Mouse (Mus musculus) spleen, postnatal 10 days (tissue): ENCODE results near the gene Rab29.
A peak's percentile ranks its signal among the peaks of the same experiment; 100 is the strongest.
"Not testable (repeated sequence)": the region's sequence is repeated elsewhere in the genome, so short reads cannot be mapped to it uniquely, and the experiment has no call there.

ENCODE experiments used
- DNase-seq, 2 experiments: peaks; one replicate each; pipeline ENCODE4 v3.0.0; 2021 to 2022; ENCODE audit warnings: low spot score in 2 of 2

The Rab29 gene

GRCm38 (mm10) chr1:131861811-131862210 lies 5.2 kb upstream of the Rab29 start:
- no peak for DNase-seq

GRCm38 (mm10) chr1:131865596-131865995 lies 1.4 kb upstream of the Rab29 start:
- no peak for DNase-seq

DNA sequence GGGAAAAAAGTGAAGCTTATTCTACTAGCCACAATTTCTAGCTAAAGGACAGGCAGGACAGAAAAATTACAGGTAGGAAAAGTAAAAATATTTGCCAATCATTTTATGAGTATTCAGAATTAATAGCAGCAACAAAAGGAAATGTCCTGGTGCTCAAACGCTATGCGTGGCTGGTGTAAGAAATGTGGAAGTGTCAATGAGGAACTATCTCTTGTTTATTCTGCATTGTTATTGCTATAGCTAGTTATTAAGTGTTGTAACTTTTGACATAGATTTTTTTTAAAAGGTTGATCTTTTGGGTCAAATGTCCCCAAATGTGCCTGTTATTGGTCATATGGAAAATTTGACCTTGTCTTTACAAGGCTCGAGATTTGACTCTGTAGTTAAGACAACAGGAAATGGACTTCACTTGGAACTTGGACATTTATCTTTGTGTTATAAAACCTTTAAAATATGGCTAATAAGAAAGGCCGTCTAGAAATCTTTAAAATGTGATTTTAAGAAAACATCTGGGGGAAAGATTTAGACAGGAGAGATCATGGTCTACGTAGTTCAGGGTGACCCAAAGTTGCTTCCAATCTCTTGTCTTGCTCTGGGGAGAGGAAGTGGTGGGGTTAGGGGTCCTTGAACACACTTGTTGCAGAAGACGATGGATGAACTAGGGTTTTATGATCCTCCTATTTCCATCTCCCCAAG lies 572 bp upstream of the Rab29 start:
- DNase-seq: no peak

- peak; percentile 10 to 32 for DNase-seq
Observed at GRCm38 (mm10) chr1:131867946-131868290, 894 bp downstream of the Rab29 start.

DNA sequence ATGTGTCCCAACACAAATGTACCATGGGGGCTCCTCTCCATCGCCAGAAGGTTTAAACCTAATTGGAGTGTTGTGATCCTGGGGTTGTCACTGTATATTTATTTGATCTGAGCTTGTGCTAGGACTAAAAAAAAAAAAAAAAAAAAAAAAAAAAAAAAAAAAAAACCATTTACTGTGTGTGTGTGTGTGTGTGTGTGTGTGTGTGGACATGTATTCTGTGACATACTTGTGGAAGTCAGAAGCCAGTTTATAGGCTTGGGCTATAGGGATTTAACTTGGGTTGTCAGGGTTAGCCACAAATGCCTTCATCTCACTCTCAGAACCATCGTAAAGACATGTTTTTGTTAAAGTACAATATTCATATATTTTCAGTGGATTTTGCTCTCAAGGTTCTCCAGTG lies 2.5 kb downstream of the Rab29 start:
- no peak for DNase-seq

DNA sequence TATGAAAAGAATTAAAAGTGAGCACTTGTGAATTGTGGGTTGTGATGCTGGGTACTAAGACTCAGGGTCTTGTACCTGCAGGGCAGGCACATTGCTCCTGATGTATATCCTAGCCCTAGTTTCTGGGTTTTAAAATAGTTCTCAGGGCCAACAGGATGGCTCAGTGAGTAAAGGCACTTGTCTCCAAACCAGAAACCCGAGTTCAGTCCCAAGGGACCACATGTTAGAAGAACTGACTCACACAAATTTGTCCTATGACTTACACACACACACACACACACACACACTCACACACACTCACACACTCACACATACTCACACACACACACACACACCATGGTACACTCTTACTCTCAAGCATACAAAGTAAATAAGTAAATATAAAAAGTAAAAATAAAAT lies 5.8 kb downstream of the Rab29 start:
- no peak for DNase-seq

- no peak for DNase-seq
Observed at GRCm38 (mm10) chr1:131879816-131880215, 12.8 kb downstream of the Rab29 start.

DNA sequence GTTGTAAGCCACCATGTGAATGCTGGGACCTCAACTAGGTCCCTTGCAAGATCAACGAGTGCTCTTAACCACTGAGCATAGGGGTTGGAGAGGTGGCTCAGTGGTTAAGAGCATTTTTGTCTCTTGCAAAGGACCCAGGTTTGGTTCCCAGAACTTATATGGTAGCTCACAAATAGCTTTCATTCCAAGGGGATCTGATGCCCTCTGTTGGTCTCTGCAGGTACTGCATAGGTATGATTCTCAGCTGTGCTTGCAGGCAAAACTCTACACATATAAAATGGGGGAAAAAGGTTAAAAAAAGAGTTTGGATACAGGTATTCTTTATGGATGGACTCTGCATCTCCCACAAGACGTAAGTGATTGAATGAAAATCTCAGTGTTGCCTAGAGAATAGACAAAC lies 15.8 kb downstream of the Rab29 start:
- DNase-seq: peak; percentile 36 to 67

DNA sequence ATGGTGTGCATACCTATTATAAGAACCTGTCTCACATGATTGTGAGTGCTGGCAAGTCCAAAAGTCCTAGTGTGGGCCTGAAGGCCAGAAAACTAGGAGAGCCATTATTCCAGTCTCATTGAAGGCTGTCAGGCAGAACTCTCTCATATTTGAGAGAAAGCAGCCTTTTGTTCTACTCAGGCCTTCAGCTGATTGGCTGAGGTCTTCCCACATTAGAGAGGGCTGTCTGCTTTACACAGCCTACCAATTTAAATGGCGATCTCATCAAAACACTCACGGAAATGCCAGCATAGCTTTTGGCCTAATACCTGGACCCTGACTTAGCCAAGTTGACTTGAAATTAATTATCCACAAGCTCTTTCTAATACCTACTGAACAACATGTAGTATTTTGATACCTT lies 19.1 kb downstream of the Rab29 start:
- no peak for DNase-seq

DNA sequence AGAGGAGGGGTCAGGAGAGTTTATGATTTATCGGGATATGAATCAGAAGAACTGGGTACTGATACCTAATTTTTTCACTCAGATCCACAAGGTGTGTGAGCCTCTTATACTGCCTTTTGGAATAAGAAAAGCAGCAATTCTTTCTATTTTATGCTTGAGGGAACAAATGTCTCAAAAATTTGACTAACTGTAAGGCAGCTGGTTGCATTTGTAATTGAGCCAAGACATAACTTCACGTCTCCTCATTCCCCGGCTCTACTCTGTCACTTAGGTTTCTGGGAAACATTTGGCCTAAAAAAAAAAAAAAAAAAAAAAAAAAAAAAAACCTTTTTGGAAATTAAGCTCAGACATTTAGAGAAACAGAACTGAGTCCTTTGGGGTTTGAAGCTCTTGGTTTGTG lies 19.6 kb downstream of the Rab29 start:
- DNase-seq: no peak

DNA sequence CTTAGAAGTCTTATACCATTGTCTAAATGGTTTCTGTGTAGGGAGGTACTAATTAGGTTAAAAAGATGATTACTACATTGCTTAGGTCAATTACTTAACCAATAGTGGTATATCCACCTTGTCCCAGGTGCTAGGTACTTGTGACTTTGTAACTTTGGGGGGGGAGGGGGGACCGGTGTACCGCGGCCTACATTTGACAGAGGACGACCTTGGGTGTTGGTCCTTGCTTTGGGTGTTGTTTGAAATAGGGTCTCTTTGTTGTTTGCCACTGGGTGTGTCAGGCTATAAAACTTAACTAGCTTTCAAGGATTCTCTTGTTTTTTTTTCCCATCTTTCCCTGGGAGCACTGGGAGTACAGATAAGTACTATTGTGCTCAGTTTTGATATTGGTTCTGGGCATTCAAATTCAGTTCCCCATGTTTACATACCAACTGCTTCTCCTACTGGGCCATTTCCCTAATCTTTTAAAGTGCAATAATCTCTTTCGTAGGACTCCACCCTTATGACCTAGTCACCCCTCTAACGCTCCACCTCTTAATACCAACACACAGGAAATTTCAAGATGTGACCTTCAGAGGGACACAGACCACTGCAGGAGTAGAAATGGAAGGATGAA lies 23.1 kb downstream of the Rab29 start:
- no peak for DNase-seq

DNA sequence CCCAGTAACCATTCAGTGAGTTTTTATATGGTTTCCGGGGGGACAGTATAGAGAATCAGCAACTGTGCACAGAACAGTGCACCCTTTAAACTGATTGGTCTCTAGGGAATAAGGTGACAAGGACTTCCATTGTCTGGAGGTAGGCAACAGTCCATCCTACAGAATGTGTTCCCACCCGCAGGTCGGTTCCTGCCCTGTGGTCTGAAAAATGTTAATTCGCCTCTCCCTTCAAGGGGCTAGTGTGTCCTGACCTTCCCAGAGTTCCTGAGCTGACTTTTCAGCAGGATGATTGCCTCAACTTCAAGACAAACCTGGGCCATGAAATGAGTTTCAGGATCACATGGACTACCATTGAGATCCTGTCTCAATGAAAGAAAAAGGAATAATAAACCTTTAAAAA lies 24.4 kb downstream of the Rab29 start:
- DNase-seq: no peak

DNA sequence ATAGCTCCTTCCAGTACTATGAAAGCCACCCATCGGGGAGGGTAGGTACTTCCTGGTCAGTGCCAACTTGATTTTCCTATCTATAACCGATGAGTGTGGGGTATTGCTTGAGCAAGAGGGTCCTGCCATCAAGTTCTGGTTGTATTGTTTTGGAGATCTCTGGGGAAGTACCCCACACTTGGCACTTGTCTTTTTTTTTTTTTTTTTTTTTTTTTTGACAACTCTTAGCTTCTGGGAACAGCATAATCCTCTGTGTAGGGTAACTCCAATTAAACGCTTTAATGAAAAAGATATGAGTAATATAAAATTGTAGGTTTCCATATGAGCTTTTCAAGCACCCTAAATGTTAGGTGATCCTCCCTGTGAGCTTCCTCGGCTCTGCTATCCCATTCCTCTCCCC lies 35.7 kb downstream of the Rab29 start:
- DNase-seq: no peak

DNA sequence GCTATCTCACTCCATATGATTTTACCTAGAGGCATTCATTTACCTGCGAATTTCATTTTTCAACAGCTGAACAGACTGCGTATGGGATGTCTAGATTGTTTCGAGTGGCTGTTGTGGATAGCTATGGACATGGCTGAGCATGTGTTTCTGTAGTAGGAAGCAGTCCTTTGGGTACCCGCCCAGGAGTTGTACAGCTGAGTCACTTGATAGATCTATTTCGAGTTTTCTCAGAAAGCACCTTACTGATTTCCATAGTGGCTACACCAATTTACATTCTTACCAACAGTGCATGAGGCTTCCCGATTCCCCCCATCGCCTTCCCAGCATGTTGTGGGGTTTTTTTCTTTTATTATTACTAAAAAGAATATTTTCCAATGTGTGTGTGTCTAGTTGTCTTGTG lies 36.2 kb downstream of the Rab29 start:
- DNase-seq: no peak

GRCm38 (mm10) chr1:131905497-131905896 lies 38.5 kb downstream of the Rab29 start:
- no peak for DNase-seq

DNA sequence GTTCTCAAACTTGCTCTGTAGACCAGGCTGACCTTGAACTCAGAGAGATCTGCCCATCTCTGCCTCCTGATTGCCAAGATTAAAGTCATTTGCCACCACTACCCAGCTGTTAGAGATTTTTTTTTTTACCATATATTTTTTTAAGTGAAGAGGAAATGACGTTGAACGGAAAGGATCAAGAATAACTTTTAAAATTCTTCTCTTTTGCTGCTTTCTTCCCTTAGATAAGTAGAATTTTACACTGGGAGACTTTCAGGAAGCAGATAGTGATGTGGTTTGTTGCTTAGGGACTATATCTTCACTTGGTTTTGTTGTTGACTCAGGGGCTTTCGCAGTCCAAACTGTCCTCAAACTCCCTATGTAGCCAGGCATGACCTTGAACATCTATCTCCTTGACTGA lies 41.4 kb downstream of the Rab29 start:
- no peak for DNase-seq

DNA sequence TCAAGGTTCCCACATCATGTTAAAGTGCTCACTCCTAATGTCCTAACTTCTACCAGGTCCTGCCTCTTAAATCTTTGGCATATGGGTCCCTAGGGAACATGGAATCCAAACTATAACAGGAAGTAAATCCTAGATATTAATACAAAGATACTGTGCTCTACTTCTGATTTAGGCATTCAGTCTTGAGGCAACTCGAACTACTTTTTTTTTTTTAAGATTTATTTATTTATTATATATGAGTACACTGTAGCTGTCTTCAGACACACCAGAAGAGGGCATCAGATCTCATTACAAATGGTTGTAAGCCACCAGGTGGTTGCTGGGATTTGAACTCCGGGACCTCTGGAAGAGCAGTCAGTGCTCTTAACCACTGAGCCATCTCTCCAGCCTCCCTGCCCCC lies 42.2 kb downstream of the Rab29 start:
- not testable (repeated sequence) for DNase-seq

GRCm38 (mm10) chr1:131910001-131910648 lies 43.1 kb downstream of the Rab29 start, which contains the start of gene Nucks1:
Gene Nucks1 (plus strand): TSS chr1:131910534.
- peak; percentile 99 to 100 for DNase-seq

DNA sequence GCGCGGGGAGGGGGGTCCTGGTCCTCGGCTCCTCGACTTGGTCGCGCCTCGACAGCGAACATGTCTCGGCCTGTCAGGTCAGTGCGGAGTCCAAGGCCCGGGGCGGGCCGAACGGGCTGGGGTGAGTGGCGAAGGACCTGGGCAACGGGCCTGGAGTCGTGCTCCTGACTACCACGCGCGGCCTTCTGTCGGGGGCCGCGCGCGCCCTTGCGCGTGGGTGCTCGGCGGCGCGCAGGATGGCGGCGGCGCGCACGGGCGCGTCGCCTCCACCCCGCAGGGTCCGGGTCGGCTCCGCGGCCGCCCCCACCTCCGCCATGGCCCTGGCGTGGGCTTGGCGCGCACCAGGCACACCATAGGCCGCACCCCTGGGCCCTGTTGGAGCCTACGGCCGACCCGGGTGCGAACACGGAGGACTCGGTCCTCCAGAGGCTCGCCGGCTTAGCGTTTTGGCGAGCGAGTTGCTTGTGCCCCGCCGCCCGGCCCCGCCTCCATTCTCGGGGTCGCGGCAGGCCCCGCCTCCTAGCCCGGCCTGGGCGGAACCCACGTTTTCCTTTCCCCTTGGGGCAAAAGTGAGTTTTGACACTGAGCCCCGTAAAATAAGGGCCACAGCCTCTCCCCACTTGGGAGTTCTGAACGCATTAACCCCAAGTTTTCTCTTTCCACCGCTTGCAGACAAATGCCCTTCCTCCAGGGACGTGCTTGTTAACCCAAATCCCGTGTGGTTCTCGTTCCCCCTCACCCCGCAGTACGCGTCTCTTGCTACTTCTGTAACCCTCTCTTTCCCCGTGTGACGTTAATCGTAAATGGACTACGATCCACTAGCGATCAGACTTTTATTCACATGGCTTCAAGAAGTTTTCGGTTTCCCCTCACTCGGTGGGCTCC lies 43.9 kb downstream of the Rab29 start:
- peak; percentile 91 to 92 for DNase-seq

DNA sequence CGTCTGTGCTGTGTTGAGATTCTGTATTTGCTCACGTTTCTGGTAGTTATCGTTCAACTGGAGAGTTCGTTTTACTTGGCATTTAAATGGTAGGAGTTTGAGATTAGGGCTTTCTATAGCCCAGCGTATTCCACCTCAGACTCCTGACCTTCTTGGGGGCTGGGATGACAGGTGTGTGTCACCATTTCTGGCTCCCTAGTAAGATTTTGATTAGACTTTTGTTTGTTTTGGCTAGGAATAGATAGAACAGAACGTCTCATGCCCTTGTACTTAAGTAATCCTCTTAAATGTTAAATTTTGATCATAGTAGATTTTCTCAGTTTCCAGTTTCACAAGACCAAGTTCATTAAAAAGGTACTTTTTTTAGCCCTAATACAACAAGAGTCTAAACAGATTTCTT lies 50.6 kb downstream of the Rab29 start:
- DNase-seq: no peak

DNA sequence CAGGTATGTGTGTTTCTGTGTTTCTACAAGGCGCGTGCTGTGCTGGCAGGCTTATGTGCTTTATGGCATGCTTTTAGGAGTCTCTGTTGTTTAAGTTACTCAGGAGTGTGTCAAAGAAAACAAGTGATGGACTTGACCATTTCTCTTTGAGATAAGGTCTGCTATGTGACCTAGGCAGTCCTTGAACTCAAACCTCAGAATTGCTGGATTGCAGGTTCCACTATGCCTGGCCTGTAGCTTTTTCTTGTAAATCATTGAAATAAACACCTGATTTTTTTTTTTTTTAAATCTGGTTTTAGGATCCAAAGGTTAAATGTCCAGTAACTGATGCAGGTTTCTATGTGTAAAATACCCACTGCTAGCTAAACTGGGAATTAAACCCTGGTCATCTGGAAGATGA lies 52.0 kb downstream of the Rab29 start:
- DNase-seq: no peak

DNA sequence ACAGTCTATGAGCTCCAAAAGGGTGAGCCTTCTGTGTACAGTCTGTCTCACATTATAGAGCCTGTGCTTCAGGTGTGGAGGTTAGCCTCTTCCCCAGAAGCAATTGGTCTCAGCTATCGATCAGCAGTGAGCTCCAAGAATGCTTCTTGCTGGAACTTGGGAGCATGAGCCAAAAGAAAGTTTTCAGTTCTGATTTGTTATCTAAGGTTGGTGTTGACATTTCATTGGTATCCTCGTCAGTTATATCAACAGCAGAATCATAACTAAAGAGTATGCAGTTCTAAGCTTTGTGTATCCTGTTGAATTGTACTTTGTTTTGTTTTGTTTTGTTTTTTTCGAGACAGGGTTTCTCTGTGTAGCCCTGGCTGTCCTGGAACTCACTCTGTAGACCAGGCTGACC lies 55.1 kb downstream of the Rab29 start:
- no peak for DNase-seq
